Mouse (Mus musculus): ENCODE data around the gene 1700067K01Rik.
A peak's percentile ranks its signal among the peaks of the same experiment; 100 is the strongest.

The 1700067K01Rik gene

DNA sequence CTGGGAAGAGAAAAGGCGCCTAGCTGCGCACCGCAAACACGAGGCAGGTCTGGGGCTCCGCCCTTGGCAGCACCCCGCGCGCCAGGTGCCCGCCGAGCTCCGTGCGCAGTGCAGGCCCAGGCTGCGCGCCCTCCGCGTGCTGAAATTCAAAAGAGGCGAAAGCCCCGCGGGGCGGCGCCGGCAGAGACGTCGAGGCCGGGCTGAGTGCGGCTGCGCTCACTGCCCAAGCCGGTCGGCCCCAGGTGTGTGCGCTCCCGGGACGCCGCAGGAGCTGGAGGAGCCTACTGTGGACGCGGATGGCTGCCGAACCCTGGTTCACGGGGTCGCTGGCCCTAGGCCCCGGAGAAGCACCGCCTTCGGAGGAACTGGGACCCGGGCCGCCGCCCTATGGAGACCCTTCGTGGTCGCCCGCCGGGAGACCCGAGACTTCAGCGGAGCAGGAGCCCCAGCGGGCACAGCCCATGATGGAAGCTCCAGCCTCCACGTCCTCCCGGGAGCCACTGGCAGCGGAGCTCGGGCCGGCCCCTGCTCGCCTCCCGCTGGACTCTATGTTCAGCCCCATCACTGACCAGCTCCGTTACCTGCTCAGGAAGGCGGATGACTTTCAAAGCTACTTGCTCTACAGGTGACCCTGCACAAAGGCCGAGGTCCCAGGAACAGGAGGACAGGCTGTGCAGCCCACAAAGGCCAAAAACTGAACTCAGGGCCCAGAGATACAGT lies at the start of gene 1700067K01Rik:
1700067K01Rik (plus strand) TSS at position 222 of the 720 bp plus-strand sequence.
- DNase-seq (ENCODE audit: low spot score in 2 of 2), result no peak

DNA sequence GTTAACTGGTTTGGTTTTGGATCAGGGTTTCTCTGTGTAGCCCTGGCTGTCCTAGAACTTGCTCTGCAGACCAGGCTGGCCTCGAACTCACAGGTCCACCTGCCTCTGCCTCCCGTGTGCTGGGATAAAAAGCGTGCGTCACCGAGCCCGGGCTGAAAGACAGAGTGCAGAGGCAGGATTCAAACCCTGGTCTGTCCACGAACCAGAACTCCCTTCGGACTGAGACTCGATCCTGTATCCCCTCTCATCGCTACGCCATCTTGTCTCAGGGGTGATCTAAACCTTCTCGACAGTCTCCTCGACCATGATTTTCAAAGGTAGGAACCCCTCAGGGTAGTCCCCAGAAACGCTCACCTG lies 46.6 kb upstream of the 1700067K01Rik start:
- no peak for DNase-seq (ENCODE audit: low spot score in 2 of 2)

DNA sequence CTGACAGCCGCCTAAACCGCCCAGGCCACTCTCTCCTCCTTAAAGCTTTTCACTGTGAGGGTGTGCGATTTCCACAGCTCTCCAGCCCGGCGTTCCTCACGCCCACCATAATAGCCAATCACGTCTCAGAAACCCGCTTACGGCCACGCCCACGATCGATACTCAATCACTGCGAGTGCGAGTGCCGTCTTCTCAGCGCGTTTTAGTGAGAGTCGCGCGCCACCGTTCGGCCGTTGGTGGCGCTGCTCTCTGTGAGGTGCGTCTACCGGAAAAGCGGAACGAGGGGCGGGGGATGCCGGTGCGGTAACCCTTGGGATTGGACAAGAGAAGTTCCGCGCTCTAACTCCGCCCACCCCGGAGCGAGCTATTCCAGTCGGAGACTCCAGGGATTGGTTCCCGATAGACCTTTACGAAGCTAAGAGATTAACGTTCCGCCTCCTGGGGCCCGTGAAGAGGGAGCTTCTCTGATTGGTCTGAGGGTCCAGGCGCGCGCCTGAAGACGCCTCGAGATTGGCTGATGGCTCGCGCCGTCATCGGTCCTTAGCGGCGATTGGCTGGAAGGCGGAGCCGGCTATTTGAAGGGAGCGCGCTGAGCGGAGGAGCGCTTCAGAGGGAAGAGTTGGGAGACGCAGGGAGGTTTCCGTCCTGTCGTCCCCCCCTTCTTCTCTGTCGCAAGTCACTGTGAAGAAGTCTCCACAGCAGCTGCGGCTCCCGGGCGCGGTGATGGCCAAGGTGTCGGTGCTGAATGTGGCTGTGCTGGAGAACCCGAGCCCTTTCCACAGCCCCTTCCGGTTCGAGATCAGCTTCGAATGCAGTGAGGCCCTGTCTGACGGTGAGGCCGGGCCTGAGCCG lies 46.0 kb upstream of the 1700067K01Rik start, which contains the start of the genes Gm10644 and Asf1b:
Gm10644 (minus strand) TSS at position 100 of the 852 bp plus-strand sequence.
Asf1b (plus strand) TSS at position 402 of the 852 bp plus-strand sequence.
- peak; percentile 91 to 97 for DNase-seq (ENCODE audit: low spot score in 2 of 2)

DNA sequence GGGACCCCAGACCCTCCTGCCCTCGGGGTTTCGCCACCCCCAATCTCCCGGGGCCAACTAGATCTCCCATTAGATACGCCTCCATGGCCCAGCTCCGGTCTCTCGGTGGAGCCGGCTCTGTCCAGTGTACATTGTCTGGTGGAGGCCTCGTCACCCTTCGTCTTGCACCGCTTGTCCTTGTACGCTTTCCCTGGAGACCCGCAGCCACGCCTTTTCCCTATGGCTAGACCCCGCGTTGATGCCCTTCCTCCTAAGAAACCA lies 45.4 kb upstream of the 1700067K01Rik start:
- DNase-seq (ENCODE audit: low spot score in 2 of 2), result no peak

DNA sequence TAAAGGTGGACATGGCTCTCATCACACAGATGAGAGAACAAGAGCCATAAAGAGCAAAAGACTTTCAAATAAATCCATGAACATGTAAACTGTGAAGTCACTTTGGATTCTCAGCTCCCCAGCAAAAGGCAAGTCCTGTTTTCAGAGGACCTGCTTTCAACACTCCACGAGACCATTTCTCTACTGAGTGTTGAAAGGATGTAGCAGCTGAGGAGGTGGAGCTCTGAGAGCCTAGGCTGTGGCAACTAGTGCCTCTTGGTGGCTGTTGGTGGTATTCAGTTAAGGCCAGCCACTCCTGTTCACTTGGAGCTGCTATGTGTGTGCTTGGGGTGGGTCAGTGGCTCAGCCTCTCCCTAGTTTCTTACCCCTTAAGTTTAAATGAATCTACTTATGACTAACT lies 44.5 kb upstream of the 1700067K01Rik start:
- DNase-seq (ENCODE audit: low spot score in 2 of 2), result no peak

DNA sequence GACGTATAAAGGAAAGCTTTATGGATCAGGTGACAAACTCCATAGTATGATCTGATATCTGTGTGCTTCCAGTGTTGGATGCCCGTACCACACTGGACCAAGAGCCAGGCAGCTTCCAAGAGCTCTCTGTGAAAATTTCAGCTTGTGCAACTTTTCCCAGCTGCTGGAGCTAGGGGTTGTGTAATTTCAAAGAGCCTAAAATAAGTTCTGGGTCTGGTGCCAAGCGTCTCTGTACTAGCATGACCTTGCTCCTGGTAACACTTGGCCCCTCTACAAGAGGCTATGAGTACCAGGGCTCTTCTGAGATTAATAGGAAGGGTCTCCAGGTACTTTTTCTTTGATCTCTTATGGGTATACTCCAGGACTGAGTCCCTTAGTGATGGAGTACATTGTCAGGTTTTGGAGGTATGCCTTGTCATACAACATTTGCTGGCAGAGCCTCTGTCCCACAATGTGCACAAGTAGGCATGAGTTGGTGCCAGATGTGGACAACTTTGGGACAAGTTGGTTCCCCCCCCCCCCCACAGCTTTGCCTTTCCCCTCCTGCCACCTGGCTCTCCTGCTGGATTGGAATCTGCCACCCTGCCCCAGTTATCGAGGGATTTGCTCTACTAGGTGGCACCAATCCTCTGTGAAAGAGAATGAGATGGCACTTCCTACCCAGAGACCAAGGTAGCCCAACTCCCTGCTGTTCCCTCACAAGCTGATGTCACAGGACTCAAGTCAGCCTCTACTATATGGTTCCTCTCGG lies 37.1 kb upstream of the 1700067K01Rik start:
- no peak for DNase-seq (ENCODE audit: low spot score in 2 of 2)

DNA sequence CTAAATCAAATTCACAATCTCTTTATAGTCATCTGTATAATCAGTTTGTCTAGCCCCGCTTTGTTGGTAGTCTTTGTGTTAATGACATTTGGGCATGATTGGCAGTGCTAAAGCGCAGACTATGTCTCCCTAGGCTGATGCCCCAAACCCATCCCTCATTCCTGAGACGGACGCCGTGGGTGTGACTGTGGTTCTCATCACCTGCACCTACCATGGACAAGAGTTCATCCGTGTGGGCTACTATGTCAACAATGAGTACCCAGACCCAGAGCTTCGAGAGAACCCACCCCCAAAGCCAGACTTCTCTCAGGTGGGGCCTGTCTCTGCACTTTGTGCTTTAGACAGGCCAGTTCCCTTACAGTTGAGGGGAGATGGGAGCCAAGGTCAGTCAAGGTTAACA lies 33.6 kb upstream of the 1700067K01Rik start:
- no peak for DNase-seq (ENCODE audit: low spot score in 2 of 2)

DNA sequence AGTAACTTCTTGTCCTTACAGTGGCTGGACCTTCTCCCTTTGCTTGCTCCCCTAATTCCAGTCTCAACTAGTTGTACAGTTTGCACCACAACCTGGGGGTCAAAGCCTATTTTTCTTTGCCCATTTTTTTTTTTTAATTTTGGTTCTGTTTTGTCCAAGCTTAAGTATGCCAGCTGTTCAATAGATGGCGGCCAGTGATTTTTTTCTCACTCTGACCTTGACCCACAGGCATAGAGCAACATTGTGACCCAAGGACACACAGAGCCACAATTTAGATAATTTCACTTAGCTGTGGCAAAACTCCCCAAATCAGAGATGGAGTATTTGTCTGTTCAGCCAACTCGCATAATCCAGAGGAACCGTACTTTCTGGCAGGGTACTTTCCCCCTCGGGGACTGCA lies 30.2 kb upstream of the 1700067K01Rik start:
- DNase-seq (ENCODE audit: low spot score in 2 of 2), result no peak

DNA sequence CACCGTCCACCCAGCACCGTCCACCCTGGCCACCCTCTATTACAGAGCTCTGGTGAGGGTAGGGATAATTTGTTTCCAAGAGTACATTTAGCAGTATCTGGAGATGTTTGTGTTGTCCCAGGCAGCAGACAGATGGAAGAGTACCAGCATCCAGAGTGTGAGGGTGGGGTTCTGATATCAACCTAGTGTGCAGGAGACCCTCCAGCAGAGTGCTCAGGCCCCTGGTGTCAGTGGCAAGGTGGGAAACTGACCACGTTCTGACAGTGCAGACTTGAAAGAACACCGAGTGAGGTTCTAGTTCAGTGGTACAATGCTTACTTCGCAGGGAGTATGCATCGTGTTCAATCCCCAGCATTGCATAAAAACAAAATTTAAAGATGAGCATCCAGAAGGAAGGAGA lies 29.6 kb upstream of the 1700067K01Rik start:
- no peak for DNase-seq (ENCODE audit: low spot score in 2 of 2)

DNA sequence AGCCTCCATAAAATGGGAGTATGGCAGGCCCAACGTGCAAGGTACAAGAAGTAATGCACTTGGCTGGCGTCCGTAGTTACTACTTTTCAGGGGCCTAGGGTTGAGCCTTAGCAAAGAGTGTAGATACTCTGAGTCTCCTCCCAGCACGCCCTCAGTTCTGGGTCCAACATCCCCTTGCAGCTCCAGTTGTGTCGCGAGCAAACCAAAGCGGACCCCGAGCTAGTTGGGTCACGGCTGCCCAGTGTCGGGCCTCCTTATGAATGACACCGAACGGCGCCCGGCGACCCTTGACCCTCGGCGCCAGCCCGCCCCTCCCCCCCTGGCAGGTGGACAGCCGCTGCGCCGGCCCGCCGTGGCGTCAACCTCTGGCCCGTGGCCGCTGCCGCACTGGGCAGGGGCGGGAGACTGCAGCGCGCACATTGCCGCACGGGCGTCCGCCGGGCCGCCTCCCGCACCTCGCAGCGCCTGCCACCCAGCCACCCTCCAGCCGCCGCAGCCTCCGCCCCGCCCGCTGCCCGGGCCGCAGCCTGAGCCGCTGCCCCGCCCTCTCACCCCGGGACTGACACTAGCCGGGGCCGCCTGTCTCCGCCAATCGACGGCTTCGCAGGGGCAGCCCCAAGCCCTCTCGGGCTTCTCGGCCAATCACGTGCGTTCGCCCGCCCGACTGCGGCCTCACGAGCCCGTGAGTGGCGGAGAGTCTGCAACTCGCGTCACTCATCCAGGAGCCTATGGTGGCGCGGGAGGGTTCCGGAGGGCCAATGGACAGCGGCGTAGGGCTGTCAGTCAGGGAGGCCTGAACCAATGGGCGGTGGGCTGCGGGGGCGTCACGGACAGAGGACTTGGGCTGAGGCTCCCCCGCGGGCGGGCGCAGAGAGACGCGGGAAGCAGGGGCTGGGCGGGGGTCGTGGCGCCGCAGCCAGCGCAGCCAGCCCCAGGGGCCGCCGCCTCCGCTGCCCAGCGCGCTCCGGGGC lies 28.9 kb upstream of the 1700067K01Rik start, which contains the start of gene Prkaca:
Prkaca (plus strand) TSS at position 844 of the 971 bp plus-strand sequence.
- DNase-seq (ENCODE audit: low spot score in 2 of 2), result peak; percentile 95 to 97

DNA sequence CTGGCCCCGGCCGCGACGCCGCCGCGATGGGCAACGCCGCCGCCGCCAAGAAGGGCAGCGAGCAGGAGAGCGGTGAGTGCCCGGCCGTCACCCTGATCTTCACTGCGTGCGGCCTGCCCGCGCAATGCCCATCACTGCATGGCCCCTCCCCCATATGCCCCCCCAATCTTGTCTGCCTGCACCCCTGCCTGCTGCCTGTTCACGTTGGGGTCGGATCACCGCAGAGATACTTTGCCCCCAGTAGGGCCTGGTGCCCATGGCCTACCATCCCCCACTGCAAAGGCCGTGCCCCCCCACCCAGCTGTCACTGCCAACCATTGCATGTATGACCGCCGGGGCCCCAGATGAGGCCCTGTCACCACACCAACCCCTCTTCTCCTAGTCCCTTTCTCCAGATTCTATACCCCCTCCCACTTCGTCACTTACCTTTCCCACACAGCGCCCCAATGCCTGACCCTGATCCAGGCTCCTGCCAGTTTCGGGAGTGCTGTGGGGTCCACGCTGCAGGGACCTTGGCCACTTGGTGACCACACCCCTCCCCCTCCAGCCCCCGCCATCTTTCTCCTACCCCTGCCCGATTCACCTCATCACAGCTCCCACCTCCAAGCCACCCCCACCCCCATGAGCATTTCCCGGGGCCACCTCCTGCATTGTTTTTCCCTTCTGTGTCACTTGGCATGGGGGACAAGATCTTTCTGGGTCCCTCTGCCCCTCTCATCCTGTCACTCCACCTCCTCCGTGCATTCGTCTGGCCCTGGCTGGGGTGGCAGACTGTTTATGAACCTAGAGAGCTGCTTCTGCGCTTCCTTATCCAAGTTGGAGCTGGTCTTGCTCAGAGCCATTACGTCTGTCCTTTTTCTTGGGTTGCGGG lies 27.9 kb upstream of the 1700067K01Rik start:
- no peak for DNase-seq (ENCODE audit: low spot score in 2 of 2)

DNA sequence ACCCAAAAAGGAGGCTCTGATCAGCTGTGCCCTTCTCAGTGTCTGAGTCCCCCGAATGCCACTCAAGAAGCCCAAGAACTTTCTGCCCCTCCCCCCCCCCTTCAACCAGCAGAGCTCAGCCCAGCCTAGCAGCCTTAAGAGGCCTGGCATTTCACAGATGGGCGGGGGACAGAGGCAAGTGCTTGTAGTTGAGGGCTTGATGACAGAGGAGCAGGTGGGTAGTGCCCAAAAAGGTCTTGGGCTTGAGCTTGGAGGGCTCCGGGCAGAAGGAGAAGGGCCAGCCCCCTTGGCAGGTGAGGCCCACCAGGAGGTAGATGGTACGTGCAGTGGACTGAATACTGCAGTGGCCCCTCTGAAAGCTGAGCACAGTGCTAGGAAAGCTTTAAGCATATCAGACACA lies 26.8 kb upstream of the 1700067K01Rik start:
- DNase-seq (ENCODE audit: low spot score in 2 of 2), result no peak

DNA sequence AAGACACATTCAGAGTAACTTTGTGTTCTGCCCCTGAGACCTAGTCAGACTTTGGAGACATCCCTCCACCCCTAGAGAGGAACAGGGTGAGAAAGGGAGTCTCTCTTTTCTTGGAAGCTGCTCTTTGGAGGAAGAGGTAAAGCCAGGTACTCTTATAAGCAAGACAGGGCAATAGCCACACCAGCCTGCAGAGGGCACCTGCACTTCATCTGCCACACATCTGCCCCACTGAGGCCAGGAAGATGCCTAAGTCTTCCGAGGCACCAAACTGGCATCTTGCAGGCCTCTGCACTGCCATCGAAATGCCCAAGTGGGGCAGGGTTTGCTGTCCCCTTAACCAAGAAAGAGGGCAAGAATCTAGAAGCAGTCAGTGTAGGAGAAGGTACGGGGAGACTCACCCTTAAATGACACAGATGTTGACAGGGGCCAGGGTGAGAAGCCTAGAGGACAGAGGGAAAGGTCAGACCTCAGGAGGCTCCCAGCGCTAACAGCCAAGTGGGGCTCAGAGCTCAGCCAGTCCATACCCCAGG lies 25.1 kb upstream of the 1700067K01Rik start:
- DNase-seq (ENCODE audit: low spot score in 2 of 2), result no peak

DNA sequence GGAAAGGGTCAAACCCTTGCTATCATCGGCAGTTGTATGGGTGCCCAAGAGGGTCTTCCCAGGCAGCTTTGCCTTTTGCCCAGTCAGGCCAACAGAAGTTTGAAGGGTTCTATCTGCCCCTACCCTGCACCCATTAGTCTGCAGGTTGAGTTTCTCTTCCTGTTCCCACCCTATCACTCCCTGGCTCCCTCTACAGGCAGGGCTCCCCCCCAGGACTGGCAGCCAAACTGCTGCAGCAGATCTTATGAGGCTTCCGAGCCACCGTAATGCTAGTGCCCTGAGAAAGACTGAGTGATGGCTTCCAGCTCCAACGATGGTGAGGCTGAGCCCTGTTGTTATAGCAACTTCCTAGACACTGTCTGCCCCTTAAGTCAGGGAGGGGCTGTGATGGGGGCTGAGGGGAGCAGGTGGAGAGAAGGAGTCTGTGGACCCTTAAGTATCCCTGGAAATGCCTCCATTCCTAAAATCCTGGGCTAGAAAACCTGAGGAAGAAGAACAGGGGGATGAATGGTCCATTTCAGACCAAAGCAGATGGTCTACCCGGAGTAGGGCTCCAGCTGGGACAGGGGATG lies 24.4 kb upstream of the 1700067K01Rik start:
- no peak for DNase-seq (ENCODE audit: low spot score in 2 of 2)

DNA sequence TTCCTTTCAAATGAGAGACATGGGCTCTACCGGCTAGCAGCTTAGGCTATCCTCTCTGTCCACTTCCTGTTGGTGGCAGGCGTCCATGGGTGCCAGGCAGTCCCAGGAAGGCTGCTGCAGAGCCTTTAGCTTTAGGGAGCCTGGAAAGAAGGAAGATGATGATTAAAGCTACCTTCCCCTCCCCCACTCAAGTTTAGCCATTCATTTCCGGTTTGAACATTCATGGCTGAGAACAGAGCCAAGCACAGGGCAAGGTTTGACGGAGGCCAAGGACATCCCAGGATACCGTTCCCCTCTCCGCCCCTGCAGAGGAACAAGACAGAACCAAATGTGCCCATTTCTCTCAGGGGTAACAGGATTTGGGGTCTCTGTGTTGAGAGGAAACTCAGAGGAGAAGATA lies 23.7 kb upstream of the 1700067K01Rik start:
- no peak for DNase-seq (ENCODE audit: low spot score in 2 of 2)

DNA sequence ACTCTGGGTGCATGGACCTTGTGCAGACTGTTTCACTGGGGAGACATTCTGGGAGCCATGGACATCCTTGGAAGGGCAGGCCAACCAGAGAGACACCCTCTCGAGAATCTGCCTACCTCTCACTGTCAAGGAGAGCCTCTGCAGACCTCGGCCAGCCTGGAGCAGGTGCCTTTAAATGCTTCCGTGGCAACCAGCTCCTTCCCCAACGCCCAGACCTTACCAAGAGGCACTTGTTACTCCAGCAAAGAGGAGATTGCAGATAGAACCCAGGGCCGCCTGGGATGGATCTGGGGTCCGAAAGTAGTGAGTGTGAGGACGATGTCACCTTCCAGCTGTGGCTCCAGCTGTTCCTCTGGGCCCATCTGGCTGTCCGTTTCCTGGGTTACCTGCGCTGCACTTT lies 23.1 kb upstream of the 1700067K01Rik start:
- DNase-seq (ENCODE audit: low spot score in 2 of 2), result no peak

DNA sequence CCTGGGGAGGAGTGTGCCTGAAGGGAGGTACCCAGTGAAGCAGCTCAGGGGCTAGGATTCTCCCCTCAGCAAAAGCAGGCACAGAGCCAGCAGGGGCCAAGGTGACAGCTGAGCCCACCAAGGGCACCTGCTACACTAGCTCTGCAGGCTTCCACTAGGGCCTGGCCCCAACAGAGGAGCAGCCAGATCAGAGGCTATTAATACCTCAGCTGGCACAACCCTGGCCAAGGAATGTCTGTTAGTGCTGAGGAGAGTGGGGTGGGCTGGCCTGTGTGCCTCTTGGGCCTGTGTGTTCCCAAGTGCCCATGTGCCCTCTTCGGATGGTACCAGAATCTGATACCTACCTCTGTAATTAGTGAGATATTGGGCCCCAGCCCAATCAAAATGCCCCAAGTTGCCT lies 21.1 kb upstream of the 1700067K01Rik start:
- no peak for DNase-seq (ENCODE audit: low spot score in 2 of 2)

DNA sequence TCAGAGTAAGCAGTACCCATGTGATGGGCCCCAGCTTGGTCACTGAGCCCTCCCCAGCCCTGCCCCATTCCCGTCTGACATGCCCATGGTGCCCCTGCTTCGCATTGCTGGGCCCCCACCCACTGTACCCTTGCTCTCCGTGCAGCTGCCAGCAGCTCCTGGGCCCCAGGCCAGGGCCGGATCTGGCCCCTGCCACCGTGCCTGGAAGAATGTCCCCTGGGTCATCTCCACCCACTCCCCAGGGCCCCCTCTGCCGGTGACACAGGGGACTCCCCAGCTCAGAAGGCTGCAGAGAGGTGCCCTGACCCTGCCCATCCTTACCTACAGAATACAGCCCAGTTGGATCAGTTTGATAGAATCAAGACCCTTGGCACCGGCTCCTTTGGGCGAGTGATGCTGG lies 20.5 kb upstream of the 1700067K01Rik start:
- DNase-seq (ENCODE audit: low spot score in 2 of 2), result no peak

DNA sequence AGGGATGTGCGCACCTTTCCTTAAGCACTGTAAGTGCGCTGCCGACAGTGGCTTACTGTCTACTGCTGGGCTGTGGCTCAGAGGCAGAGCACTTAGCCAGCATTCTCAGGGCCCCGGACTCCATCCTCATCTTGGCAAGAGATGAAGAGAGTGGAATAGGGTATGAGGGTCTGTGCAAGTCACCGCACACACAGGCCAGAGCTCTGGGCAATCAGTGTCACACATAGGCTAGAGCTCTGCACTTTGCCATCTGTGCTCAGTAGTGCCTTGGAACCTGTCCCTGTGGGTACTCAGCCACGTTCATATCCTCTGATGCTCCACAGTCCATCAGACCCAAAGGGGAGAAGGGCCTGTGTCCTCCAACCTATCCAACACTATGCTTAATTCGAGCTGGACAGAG lies 19.8 kb upstream of the 1700067K01Rik start:
- no peak for DNase-seq (ENCODE audit: low spot score in 2 of 2)

DNA sequence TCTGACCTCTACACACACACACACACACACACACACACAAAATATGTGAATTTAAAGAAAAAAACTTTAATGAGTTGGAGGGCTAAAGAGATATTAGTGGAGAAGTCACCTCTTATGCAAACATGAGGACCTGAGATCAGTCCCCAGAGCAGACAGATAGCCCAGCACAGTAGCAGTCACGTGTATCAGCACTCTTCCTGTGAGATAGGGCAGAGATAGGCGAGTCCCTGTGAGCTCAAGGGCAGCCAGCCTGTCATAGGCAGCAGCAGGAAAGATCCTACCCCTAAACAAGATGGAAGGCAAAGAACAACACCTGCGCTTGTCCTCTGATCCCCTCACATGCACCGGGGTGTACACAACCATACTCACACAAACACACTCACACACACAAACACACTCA lies 18.9 kb upstream of the 1700067K01Rik start:
- no peak for DNase-seq (ENCODE audit: low spot score in 2 of 2)
